Mouse (Mus musculus): Measurements from ENCODE around the gene Rasal1. TPM values are rescaled to one million over a fixed set of nuclear protein-coding genes. Genes with fewer than 3 reads are reported as not detected.

Rasal1 gene
- polyA plus RNA-seq, 1 experiment from 2014 or later, result 0.39 TPM

DNA sequence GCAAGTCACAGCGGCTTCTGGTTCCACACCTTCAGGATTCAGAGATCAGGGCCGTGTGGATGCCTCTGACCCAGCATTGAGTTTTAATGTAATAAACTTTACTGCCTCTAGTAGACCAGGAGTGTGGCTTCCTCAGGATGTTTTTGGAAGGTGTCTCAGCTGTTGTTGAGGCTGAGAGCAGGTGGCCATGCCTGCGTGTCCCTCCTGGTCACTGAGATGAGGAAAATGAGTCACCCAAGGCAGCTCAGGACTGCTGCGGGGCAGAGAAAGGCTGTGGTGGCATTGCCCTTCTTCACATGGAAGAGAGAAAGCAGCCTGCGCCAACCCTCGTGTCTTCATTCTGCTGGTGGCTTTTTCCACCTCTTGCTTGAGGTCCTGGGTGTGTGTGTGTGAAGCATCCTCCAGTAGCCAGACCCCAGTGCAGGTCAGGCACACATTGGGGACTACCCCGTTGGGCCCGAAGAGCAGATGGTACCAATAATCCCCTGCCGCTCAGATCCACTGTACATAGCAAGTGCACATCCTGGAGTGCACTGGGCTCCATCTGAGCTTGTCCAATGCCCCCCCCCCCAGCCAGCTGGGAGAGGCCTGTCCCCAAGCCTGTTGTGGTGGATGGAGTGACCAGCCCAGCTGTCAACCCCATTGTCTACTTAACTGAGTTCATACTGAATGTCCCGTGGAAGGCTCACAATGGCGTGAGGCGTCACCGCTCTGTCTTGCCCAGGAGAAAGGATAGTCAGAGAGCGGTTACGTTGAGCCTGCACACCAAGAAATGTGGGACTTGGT lies 20.9 kb upstream of the Rasal1 start:
- ATAC-seq (replicated peaks; ENCODE audit: low FRiP score, low read depth) (no peak), DNase-seq (ENCODE audit: low spot score) (no peak)
- Histone ChIP-seq H3K9ac (ENCODE audit: low read depth, low read length) (no peak overlapping the region), H3K4me1 (replicated peaks; ENCODE audit: insufficient read depth, low read length) (no peaks in the 10 kb centered on the region), H3K9me3 (replicated peaks; ENCODE audit: low read length) (no peaks in the 10 kb centered on the region), H3K4me3 (replicated peaks; ENCODE audit: low read depth, low read length) (no peak overlapping the region), H3K4me2 (ENCODE audit: low read length) (no peak overlapping the region), H3K27ac (no peak overlapping the region), H3K27me3 (ENCODE audit: insufficient read depth, low read length) (no peaks in the 10 kb centered on the region; the same call in 1 of the 2 replicates), H3K36me3 (ENCODE audit: insufficient read depth, low read length) (peaks cover 45% of the 10 kb centered on the region)
- TF ChIP-seq CTCF (IDR thresholded peaks at IDR 0.05; ENCODE audit: low read depth), result no peak
- 90% methylated on average over 15 of the region's 15 CpGs for WGBS

- H3K9me3 ChIP-seq (replicated peaks; ENCODE audit: low read length), result no peaks in the 10 kb centered on the region
- no peaks in the 10 kb centered on the region; the same call in 1 of the 2 replicates for H3K27me3 ChIP-seq (ENCODE audit: insufficient read depth, low read length)
- 53% methylated on average over 7 of the region's 7 CpGs for WGBS
- H3K36me3 ChIP-seq (ENCODE audit: insufficient read depth, low read length), result peaks cover 37% of the 10 kb centered on the region
- H3K4me2 ChIP-seq (ENCODE audit: low read length), result no peak overlapping the region
- no peak overlapping the region for H3K4me3 ChIP-seq (replicated peaks; ENCODE audit: low read depth, low read length)
- TF ChIP-seq CTCF (IDR thresholded peaks at IDR 0.05; ENCODE audit: low read depth), result no peak
- H3K4me1 ChIP-seq (replicated peaks; ENCODE audit: insufficient read depth, low read length), result no peaks in the 10 kb centered on the region
- DNase-seq (ENCODE audit: low spot score), result no peak
- no peak for ATAC-seq (replicated peaks; ENCODE audit: low FRiP score, low read depth)
- H3K27ac ChIP-seq, result no peak overlapping the region
- H3K9ac ChIP-seq (ENCODE audit: low read depth, low read length), result no peak overlapping the region
These were observed 20.0 kb upstream of the Rasal1 start for GRCm38 (mm10) chr5:120628624-120629023.

- TF ChIP-seq CTCF (IDR thresholded peaks at IDR 0.05; ENCODE audit: low read depth), result no peak
- Histone ChIP-seq H3K36me3 (ENCODE audit: insufficient read depth, low read length) (peaks cover 13% of the 10 kb centered on the region; the same call in 1 of the 2 replicates), H3K4me1 (replicated peaks; ENCODE audit: insufficient read depth, low read length) (no peaks in the 10 kb centered on the region), H3K9ac (ENCODE audit: low read depth, low read length) (no peak overlapping the region), H3K4me3 (replicated peaks; ENCODE audit: low read depth, low read length) (no peak overlapping the region), H3K4me2 (ENCODE audit: low read length) (peak overlapping the region; percentile 38), H3K9me3 (replicated peaks; ENCODE audit: low read length) (no peaks in the 10 kb centered on the region), H3K27ac (no peak overlapping the region), H3K27me3 (ENCODE audit: insufficient read depth, low read length) (no peaks in the 10 kb centered on the region; the same call in 1 of the 2 replicates)
- DNase-seq (ENCODE audit: low spot score) (no peak), ATAC-seq (replicated peaks; ENCODE audit: low FRiP score, low read depth) (no peak)
- WGBS, result 6% methylated on average over 29 of the region's 29 CpGs
These were observed 17.5 kb upstream of the Rasal1 start for GRCm38 (mm10) chr5:120631128-120631527.

- no peak for DNase-seq (ENCODE audit: low spot score)
- H3K4me1 ChIP-seq (replicated peaks; ENCODE audit: insufficient read depth, low read length), result no peaks in the 10 kb centered on the region
- no peak overlapping the region for H3K4me3 ChIP-seq (replicated peaks; ENCODE audit: low read depth, low read length)
- no peak overlapping the region for H3K27ac ChIP-seq
- no peak overlapping the region for H3K4me2 ChIP-seq (ENCODE audit: low read length)
- H3K36me3 ChIP-seq (ENCODE audit: insufficient read depth, low read length), result peaks cover 8% of the 10 kb centered on the region; the same call in 1 of the 2 replicates
- 90% methylated on average over 5 of the region's 5 CpGs for WGBS
- no peaks in the 10 kb centered on the region; the same call in 1 of the 2 replicates for H3K27me3 ChIP-seq (ENCODE audit: insufficient read depth, low read length)
- no peak overlapping the region for H3K9ac ChIP-seq (ENCODE audit: low read depth, low read length)
- H3K9me3 ChIP-seq (replicated peaks; ENCODE audit: low read length), result no peaks in the 10 kb centered on the region
- no peak for ATAC-seq (replicated peaks; ENCODE audit: low FRiP score, low read depth)
- TF ChIP-seq CTCF (IDR thresholded peaks at IDR 0.05; ENCODE audit: low read depth), result peak; percentile 36; the same call in 1 of the 2 replicates
These were observed 16.7 kb upstream of the Rasal1 start for GRCm38 (mm10) chr5:120631892-120632291.

DNA sequence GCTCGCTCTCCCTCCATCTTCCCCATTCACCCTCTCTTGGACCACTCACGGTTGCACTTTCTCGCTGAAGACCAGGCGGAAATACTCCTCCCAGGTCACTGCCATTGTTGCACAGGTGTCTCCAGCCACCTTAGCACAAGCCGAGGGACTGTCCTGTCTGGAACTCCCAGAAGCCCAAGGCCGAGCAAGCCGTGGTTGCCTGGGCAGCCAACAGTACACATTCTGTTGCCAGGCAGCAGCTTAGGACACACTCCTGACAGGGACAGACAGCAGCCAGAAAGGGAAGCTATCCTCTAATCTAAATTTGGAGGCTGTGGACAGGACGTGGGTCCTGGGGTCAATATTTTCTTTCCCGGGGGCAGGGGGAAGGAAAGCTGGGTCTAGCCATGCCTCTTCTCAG lies 14.5 kb upstream of the Rasal1 start, which contains the start of gene Cfap73:
Cfap73 (minus strand) TSS at position 105 of the 400 bp plus-strand sequence.
- Histone ChIP-seq H3K9me3 (replicated peaks; ENCODE audit: low read length) (no peaks in the 10 kb centered on the region), H3K36me3 (ENCODE audit: insufficient read depth, low read length) (no peaks in the 10 kb centered on the region), H3K4me1 (replicated peaks; ENCODE audit: insufficient read depth, low read length) (no peaks in the 10 kb centered on the region), H3K4me3 (replicated peaks; ENCODE audit: low read depth, low read length) (no peak within 1 kb of the TSS), H3K4me2 (ENCODE audit: low read length) (no peak within 1 kb of the TSS), H3K27me3 (ENCODE audit: insufficient read depth, low read length) (no peaks in the 10 kb centered on the region; the same call in 1 of the 2 replicates), H3K9ac (ENCODE audit: low read depth, low read length) (no peak within 1 kb of the TSS), H3K27ac (no peak within 1 kb of the TSS)
- no peak for TF ChIP-seq CTCF (IDR thresholded peaks at IDR 0.05; ENCODE audit: low read depth)
- ATAC-seq (replicated peaks; ENCODE audit: low FRiP score, low read depth), result no peak
- 55% methylated on average over 9 of the region's 9 CpGs for WGBS
- DNase-seq (ENCODE audit: low spot score), result no peak

DNA sequence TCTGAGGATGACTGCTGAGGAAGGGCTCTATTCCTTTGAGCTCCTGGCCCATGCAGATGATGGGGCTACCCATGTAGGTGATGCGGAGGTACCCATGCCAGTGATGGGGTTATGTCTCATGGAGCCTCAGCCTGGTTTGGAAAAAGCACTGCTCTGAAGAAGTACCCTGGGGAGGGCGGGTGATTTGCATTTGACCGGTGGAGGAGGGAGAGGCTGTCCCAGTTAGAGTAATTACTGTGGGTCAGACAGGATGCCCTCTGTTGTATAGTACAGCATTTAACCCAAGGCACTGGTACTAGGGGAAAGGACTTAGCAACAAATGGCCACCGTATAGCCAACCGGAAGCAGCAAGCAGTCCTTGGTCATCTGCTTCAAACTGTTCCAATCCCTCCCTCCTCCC lies 13.8 kb upstream of the Rasal1 start:
- H3K9me3 ChIP-seq (replicated peaks; ENCODE audit: low read length), result no peaks in the 10 kb centered on the region

More for the DNA sequence above, 13.8 kb upstream of the Rasal1 start:
- no peaks in the 10 kb centered on the region for H3K36me3 ChIP-seq (ENCODE audit: insufficient read depth, low read length)
- H3K4me2 ChIP-seq (ENCODE audit: low read length), result no peak overlapping the region
- no peak overlapping the region for H3K27ac ChIP-seq
- ATAC-seq (replicated peaks; ENCODE audit: low FRiP score, low read depth), result no peak
- WGBS, result 24% methylated on average over 5 of the region's 5 CpGs
- DNase-seq (ENCODE audit: low spot score), result no peak
- no peaks in the 10 kb centered on the region; the same call in 1 of the 2 replicates for H3K27me3 ChIP-seq (ENCODE audit: insufficient read depth, low read length)
- no peak for TF ChIP-seq CTCF (IDR thresholded peaks at IDR 0.05; ENCODE audit: low read depth)
- no peaks in the 10 kb centered on the region for H3K4me1 ChIP-seq (replicated peaks; ENCODE audit: insufficient read depth, low read length)
- no peak overlapping the region for H3K9ac ChIP-seq (ENCODE audit: low read depth, low read length)
- no peak overlapping the region for H3K4me3 ChIP-seq (replicated peaks; ENCODE audit: low read depth, low read length)
